Mouse (Mus musculus) thymus, postnatal 0 days (tissue): ENCODE results near the gene Idh1. TPM values are rescaled to one million over a fixed set of nuclear protein-coding genes. Genes with fewer than 3 reads are reported as not detected.

Source experiments
- DNase-seq: peaks from one replicate; pipeline ENCODE4 v3.0.0-alpha.2; 2015; ENCODE audit warnings: low spot score
- polyA plus RNA-seq: library from polyadenylated mRNA; unstranded; fragments of >200 nt; fragmentation: Nextera tagmentation; extraction: Ambion mirVana; gene quantifications from 2 replicates; pipeline ENCODE4 v1.2.1, GENCODE M21; 2015

The Idh1 gene
- polyA plus RNA-seq, 1 experiment from 2014 or later = 55.7 TPM

GRCm38 (mm10) chr1:65177452-65177851 lies 8.8 kb downstream of the Idh1 start:
- no peak for DNase-seq

- DNase-seq = no peak
Measured at GRCm38 (mm10) chr1:65176912-65177311, 9.4 kb downstream of the Idh1 start.

GRCm38 (mm10) chr1:65176171-65176570 lies 10.1 kb downstream of the Idh1 start:
- DNase-seq = no peak

- no peak for DNase-seq
Measured at GRCm38 (mm10) chr1:65173716-65174115, 12.6 kb downstream of the Idh1 start.

- no peak for DNase-seq
Measured at GRCm38 (mm10) chr1:65171579-65171978, 14.7 kb downstream of the Idh1 start.

GRCm38 (mm10) chr1:65169947-65170346 lies 16.4 kb downstream of the Idh1 start:
- no peak for DNase-seq

- DNase-seq = no peak
Measured at GRCm38 (mm10) chr1:65169536-65169935, 16.8 kb downstream of the Idh1 start.

- DNase-seq = no peak
Measured at GRCm38 (mm10) chr1:65167496-65167895, 18.8 kb downstream of the Idh1 start.

GRCm38 (mm10) chr1:65162210-65162609 lies 24.1 kb downstream of the Idh1 start:
- DNase-seq = no peak

- DNase-seq = no peak
Measured at GRCm38 (mm10) chr1:65156111-65156510, 30.2 kb downstream of the Idh1 start.

GRCm38 (mm10) chr1:65154814-65155213 lies 31.5 kb downstream of the Idh1 start:
- DNase-seq = no peak

- DNase-seq = no peak
Measured at GRCm38 (mm10) chr1:65147971-65148370, 38.3 kb downstream of the Idh1 start.

- DNase-seq = no peak
Measured at GRCm38 (mm10) chr1:65147326-65147725, 39.0 kb downstream of the Idh1 start.

- no peak for DNase-seq
Measured at GRCm38 (mm10) chr1:65146601-65147000, 39.7 kb downstream of the Idh1 start.

GRCm38 (mm10) chr1:65144783-65145182 lies 41.5 kb downstream of the Idh1 start:
- DNase-seq = no peak

GRCm38 (mm10) chr1:65137560-65137959 lies 48.7 kb downstream of the Idh1 start:
- no peak for DNase-seq

- no peak for DNase-seq
Measured at GRCm38 (mm10) chr1:65132833-65133232, 53.5 kb downstream of the Idh1 start.

- DNase-seq = no peak
Measured at GRCm38 (mm10) chr1:65131671-65132070, 54.6 kb downstream of the Idh1 start.

- DNase-seq = no peak
Measured at GRCm38 (mm10) chr1:65130226-65130625, 56.1 kb downstream of the Idh1 start.

GRCm38 (mm10) chr1:65129634-65130180 lies 56.6 kb downstream of the Idh1 start:
- no peak for DNase-seq

- no peak for DNase-seq
Measured at GRCm38 (mm10) chr1:65122574-65123372, 63.5 kb downstream of the Idh1 start, which contains the start of gene D630023F18Rik. D630023F18Rik (minus strand) TSS chr1:65123214.

- DNase-seq = no peak
Measured at GRCm38 (mm10) chr1:65119438-65119837, 66.9 kb downstream of the Idh1 start, which contains the start of gene Gm28845. Gm28845 (minus strand) TSS chr1:65119558.
